Mouse (Mus musculus): ENCODE data around the gene Ces2b. TPM values are rescaled to one million over a fixed set of nuclear protein-coding genes. Genes with fewer than 3 reads are reported as not detected.

Gene Ces2b
- total RNA-seq, 2 experiments from 2014 or later: 0.14 to 0.31 TPM

Other genes starting within 250 kb of the Ces2b start
- 10 to 100 TPM; 20.1 to 29.0 TPM for gene Pdp2, start 240.1 kb upstream of the Ces2b start, total RNA-seq (2021)
- 1 to 10 TPM; 2.4 to 3.1 TPM for gene Cdh16, start 207.2 kb upstream of the Ces2b start, total RNA-seq (2021)
- 100 to 1,000 TPM; 323 to 376 TPM for gene Rrad, start 200.2 kb upstream of the Ces2b start, total RNA-seq (2021)
- 10 to 100 TPM; 58.7 to 66.5 TPM for gene Ciao2b, start 189.6 kb upstream of the Ces2b start, total RNA-seq (2021)
- not detected for gene Ces2a, start 97.6 kb upstream of the Ces2b start, total RNA-seq (2021)
- gene Ces2c, start 15.5 kb downstream of the Ces2b start, total RNA-seq (2021): not detected
- 1 to 10 TPM in 1 of 2 experiments, under 1 TPM in 1; 0.92 to 1.6 TPM for gene Ces2e, start 94.7 kb downstream of the Ces2b start, total RNA-seq (2021)
- gene Ces2f, start 115.8 kb downstream of the Ces2b start, total RNA-seq (2021): not detected
- 1 to 10 TPM; 2.8 to 3.7 TPM for gene Ces2g, start 130.1 kb downstream of the Ces2b start, total RNA-seq (2021)
- gene Ces2h, start 169.3 kb downstream of the Ces2b start, total RNA-seq (2021): not detected
- not detected for gene Ces3a, start 217.0 kb downstream of the Ces2b start, total RNA-seq (2021)